Mouse (Mus musculus) large intestine, adult 2 months (tissue): ENCODE measurements around the gene Slc17a1. TPM values are rescaled to one million over a fixed set of nuclear protein-coding genes. Genes with fewer than 3 reads are reported as not detected.

ENCODE experiments used
- DNase-seq: peaks from one replicate; pipeline ENCODE4 v3.0.0-alpha.2; 2012; ENCODE audit warnings: low read depth, low spot score
- WGBS: fragments of 180-500 bp; shearing (Covaris S2); methylation state at CpG from one replicate; pipeline ENCODE4 v1.1.7; 2018; 5-methylcytosine and 5-hydroxymethylcytosine counted together
- polyA plus RNA-seq: library from polyadenylated mRNA; depleted of rRNA; stranded (reverse); fragments of >200 nt; gene quantifications from 2 replicates; pipeline ENCODE4 v1.2.3, GENCODE M21; 2012; rRNA removed

The Slc17a1 gene
- polyA plus RNA-seq = not detected in 2 replicates

- 70% methylated on average over 7 of the region's 7 CpGs for WGBS
- DNase-seq = no peak
Measured at GRCm38 (mm10) chr13:23867405-23867804, at the start of gene Slc17a1. Gene Slc17a1 (plus strand): TSS chr13:23867750.

- DNase-seq = no peak
- WGBS = 64% methylated on average over 4 of the region's 4 CpGs
Measured at GRCm38 (mm10) chr13:23820179-23820940, 47.2 kb upstream of the Slc17a1 start.

GRCm38 (mm10) chr13:23822213-23822612 lies 45.3 kb upstream of the Slc17a1 start:
- DNase-seq = no peak
- WGBS = 75% methylated on average over 3 of the region's 3 CpGs

- DNase-seq = no peak
- WGBS = 60% methylated on average over 3 of the region's 3 CpGs
Measured at GRCm38 (mm10) chr13:23826606-23827005, 40.9 kb upstream of the Slc17a1 start.

GRCm38 (mm10) chr13:23833053-23833452 lies 34.5 kb upstream of the Slc17a1 start:
- 9% methylated on average over 6 of the region's 6 CpGs for WGBS
- no peak for DNase-seq

- 90% methylated on average over 5 of the region's 5 CpGs for WGBS
- DNase-seq = no peak
Measured at GRCm38 (mm10) chr13:23834836-23835235, 32.7 kb upstream of the Slc17a1 start.

- DNase-seq = no peak
- 89% methylated on average over 5 of the region's 5 CpGs for WGBS
Measured at GRCm38 (mm10) chr13:23836630-23837029, 30.9 kb upstream of the Slc17a1 start.

GRCm38 (mm10) chr13:23839308-23839707 lies 28.2 kb upstream of the Slc17a1 start, which contains the start of gene Slc17a3:
Gene Slc17a3 (plus strand): TSS chr13:23839434.
- WGBS = 36% methylated on average over 2 of the region's 2 CpGs
- DNase-seq = no peak

GRCm38 (mm10) chr13:23845851-23846250 lies 21.7 kb upstream of the Slc17a1 start:
- 82% methylated on average over 4 of the region's 4 CpGs for WGBS
- DNase-seq = no peak

GRCm38 (mm10) chr13:23849299-23849698 lies 18.3 kb upstream of the Slc17a1 start:
- WGBS = 54% methylated on average over 2 of the region's 2 CpGs

GRCm38 (mm10) chr13:23856401-23856800 lies 11.1 kb upstream of the Slc17a1 start:
- no peak for DNase-seq
- WGBS = 40% methylated on average over 3 of the region's 3 CpGs

More at GRCm38 (mm10) chr13:23849299-23849698, 18.3 kb upstream of the Slc17a1 start:
- no peak for DNase-seq

- no peak for DNase-seq
Measured at GRCm38 (mm10) chr13:23861815-23862214, 5.7 kb upstream of the Slc17a1 start.

GRCm38 (mm10) chr13:23864711-23865110 lies 2.8 kb upstream of the Slc17a1 start:
- WGBS = 27% methylated on average over 9 of the region's 9 CpGs

GRCm38 (mm10) chr13:23866086-23866710 lies 1.4 kb upstream of the Slc17a1 start:
- WGBS = 69% methylated on average over 9 of the region's 9 CpGs

More at GRCm38 (mm10) chr13:23864711-23865110, 2.8 kb upstream of the Slc17a1 start:
- DNase-seq = no peak

GRCm38 (mm10) chr13:23867000-23867399 lies 550 bp upstream of the Slc17a1 start:
- WGBS = 62% methylated on average over 6 of the region's 6 CpGs
- DNase-seq = no peak

More at GRCm38 (mm10) chr13:23866086-23866710, 1.4 kb upstream of the Slc17a1 start:
- DNase-seq = no peak

GRCm38 (mm10) chr13:23868790-23869533 lies 1.4 kb downstream of the Slc17a1 start:
- DNase-seq = no peak
- 75% methylated on average over 8 of the region's 8 CpGs for WGBS

- WGBS = 45% methylated on average over 3 of the region's 3 CpGs
- no peak for DNase-seq
Measured at GRCm38 (mm10) chr13:23869996-23870395, 2.4 kb downstream of the Slc17a1 start.

GRCm38 (mm10) chr13:23873141-23873540 lies 5.6 kb downstream of the Slc17a1 start:
- 47% methylated on average over 5 of the region's 5 CpGs for WGBS
- no peak for DNase-seq

- no peak for DNase-seq
- WGBS = 71% methylated on average over 3 of the region's 3 CpGs
Measured at GRCm38 (mm10) chr13:23879106-23879505, 11.6 kb downstream of the Slc17a1 start.

GRCm38 (mm10) chr13:23879636-23880035 lies 12.1 kb downstream of the Slc17a1 start:
- 71% methylated on average over 5 of the region's 5 CpGs for WGBS

More at GRCm38 (mm10) chr13:23879636-23880035, 12.1 kb downstream of the Slc17a1 start:
- no peak for DNase-seq
